Mouse (Mus musculus) kidney, adult 9 months (tissue): ENCODE measurements around the gene Zfp503.

Source experiments
- DNase-seq: peaks from one replicate; pipeline ENCODE4 v3.0.0; 2022

Gene Zfp503

DNA sequence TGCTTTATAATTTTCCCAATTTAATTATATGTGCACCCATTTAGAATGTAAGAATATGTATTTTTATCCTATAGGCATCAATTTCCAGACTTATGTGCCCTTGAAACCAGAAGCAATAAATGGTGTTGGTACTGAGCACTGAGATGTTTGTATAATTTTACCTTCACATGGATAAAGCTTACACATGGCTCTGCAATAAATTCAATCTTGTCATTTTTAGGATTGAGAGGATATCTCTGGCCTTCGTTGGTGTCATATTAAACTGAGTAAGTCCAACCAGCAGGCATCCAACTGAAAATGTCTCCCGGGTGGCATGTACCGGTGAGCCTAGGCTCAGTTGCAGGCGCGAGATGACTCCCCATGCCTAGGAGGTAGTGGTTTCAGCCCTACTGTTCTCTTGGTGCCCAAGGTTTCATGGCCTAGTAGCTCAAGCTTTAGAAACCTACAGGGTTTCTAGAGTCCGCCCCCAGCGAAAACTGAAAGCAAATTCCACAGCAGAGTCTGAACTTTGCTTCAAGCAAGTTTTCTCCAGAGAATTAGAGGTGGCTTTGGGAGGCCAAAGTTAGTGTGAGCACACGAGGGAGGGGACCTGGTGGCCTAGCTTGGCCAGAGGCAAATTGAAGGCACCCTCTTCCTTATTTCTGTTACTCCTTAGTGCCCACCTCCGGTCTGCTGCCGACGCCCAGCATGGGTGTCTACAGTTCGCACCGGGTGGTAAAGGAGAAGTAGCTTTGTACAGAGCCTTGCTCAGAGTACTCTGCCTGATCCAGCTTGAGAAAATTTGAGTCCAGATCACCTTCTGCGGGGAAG lies 4.1 kb upstream of the Zfp503 start:
- peak; percentile 83 for DNase-seq

DNA sequence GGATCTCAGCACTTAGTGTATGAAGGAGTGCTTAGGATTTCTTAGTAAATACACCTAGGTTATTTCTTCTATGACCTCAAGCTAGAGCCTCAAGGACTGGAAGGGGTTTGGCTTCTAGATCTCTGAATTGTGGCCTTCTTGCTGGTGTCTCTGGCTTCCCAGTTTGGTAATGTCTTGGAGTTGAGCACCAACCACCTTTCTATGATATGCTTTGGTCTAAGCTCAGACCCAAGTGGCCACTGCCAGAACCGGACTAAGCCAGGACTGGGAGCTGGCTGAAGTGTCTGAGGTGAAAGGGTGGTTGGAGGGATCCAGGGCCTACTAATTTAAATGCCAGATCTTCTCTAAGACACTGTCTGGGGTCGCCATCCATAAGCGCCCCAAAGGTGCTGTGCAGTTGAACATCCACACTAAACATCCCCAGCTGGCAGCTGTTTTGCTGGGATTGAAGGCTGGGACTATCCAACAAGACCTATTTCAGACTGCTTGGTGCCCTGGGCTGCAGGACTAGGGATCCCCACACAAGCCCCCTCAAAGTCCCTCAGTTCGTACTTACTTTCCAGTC lies 3.0 kb upstream of the Zfp503 start:
- DNase-seq = peak; percentile 58

- peak; percentile 33 for DNase-seq
Observed at GRCm38 (mm10) chr14:21991856-21992255, 2.5 kb upstream of the Zfp503 start.

DNA sequence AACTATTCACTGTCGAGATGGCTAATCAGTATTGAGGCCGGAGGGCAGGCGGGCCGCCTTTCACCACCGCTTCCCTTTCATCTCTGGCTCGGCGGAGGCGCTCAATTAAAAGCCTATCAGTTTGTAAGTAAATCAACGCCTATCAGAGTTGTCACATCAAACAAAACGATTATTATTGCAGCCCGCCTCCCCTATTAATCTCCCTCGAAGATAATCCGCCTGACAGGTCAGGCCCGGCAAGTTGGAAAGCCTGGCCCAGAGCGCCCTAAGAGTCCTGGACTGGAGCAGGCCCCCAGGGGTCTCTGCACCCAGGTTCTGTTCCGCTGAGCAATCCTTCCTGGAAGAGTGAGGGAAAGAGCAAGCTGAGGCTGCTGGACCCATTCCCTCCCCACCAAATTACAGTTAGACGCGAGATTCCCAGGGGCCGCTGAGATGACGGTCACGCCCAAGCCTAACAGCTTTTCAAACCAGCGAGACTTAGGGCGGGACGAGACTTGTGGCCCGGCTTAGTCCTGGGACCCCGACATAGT lies 1.9 kb upstream of the Zfp503 start:
- peak; percentile 79 for DNase-seq

DNA sequence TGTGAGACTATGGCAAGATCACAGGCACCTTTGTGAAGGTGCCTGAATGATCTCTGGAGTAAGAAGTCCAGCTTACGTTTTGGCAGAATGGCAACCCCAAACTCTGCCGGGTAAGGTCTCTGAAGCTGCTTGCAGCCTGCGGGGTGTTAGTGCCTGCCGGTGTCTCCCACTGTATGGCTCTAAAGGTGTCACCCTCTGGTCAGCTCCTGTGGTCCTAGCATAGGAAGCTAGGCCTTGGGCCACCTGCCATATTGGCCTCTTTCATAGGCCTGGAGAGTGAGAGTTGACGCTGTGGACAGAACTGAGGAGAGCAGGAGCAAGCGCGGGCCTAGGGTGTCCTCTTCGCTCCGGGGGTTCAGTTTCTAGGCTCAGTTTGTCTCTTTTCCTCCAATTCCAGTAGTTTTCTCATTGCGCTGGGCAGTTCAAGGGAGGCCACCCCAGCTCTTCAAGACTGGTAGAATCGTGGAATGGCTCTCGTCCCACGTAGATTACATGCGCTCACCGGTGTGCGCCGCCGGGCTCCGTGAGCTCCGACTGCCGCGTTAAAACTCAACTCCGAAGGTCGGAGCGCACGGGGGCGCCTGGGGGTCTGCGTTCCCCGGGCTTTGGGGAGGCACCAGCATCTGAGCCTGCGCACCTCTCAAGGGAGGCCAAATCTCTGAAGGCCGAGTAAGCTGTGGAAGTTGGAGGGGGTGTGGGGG lies 1.1 kb upstream of the Zfp503 start:
- peak; percentile 64 for DNase-seq

- peak; percentile 77 for DNase-seq
Observed at GRCm38 (mm10) chr14:21988577-21989290, 667 bp downstream of the Zfp503 start.

GRCm38 (mm10) chr14:21987660-21988576 lies 1.5 kb downstream of the Zfp503 start:
- DNase-seq = peak; percentile 99

GRCm38 (mm10) chr14:21986733-21987659 lies 2.4 kb downstream of the Zfp503 start:
- DNase-seq = peak; percentile 41

DNA sequence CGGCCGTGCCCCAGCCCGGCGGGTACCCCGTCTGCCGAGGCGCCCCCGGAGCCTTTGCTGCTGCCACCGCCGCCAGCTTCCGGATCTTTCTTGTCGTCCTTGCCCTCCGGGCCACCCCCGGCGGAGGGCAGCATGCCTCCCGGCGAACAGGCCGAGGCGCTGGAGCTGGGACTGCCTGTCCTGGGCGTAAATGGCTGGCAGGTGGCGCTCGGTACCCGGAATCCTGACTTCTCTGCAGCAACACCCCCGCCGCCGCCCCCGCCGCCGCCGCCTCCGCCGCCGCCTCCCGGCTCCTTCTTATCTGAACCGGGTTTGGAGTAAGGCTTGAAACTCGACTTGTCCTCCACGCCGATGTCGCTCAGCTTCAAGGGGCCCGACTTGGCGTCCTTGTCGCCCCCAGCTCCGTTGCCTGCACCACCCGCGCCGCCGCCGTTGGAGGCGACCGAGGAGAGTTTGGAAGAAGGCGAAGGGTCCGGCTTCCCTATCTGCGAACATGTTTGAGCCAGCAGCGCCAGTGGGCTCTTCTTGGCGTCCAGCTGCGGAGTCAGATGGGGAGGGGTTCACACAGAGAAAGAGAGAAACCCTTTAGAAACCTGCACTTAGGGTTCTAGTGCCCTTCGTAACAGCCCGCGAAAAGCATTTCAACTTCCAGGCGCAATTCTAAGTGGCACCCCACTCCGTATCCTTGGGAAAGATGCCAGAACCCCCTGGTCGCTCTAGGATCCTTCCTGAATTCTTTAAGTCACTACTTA lies 3.2 kb downstream of the Zfp503 start:
- DNase-seq = peak; percentile 85

DNA sequence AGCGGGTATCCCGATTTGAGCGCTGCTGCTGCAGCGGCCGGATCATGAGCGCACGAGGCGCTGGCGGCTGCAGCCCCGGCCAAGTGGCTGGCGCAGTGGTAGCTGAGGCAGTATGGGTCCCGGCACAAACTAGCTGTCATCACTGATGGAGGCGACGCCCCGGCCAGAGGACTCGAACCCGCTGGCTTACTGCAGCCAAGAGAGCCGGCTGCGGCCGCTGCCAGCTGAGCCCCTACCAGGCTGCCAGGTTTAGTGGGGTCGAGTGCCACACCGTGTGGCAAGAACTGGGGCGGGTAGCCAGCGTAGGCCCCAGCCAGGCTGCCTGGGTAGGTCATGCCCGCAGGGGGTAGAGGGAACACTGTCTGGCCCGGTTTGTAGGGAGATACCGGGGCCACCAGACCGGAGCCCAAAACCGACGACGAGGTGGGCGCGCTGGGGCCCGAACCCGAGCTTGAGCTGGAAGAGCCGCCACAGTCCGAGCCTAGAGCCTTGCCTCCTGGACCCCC lies 3.9 kb downstream of the Zfp503 start:
- DNase-seq = peak; percentile 47

GRCm38 (mm10) chr14:21984757-21985425 lies 4.5 kb downstream of the Zfp503 start:
- peak; percentile 76 for DNase-seq

DNA sequence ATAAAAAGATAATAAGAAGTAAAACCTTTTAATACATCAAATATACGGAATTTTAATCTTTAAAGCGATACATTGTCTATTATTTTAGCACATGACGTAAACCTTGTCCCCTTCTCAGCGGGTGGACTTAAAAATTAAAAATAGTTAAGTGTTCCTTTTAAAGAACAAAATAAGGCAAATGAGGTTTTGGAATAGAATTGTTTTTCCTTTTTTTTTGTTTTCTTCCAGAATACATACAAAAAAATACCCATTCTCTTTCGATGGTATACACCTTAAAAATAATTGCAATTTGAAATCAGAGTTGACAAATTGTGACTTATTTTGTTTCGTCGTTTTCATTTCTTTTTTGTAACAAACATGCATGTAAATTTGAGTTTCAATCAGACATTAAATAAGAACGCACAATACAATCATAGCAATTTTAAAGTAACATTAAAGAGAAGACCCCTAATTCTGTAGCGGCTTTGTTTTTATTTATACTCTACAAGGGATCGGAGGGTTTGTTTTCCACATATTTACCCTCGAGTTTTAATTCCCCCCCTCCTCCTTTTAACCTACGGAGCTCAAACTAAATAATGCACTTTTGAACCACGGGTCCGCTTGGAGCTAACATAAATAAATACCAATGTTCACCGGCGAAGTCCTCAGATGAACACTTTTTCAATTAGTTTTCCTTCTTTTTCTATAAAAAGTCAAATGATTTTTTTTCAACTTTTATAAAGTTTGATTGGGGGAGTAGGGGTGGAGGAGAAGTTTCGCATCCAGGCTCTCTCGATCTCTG lies 5.3 kb downstream of the Zfp503 start:
- DNase-seq = no peak

DNA sequence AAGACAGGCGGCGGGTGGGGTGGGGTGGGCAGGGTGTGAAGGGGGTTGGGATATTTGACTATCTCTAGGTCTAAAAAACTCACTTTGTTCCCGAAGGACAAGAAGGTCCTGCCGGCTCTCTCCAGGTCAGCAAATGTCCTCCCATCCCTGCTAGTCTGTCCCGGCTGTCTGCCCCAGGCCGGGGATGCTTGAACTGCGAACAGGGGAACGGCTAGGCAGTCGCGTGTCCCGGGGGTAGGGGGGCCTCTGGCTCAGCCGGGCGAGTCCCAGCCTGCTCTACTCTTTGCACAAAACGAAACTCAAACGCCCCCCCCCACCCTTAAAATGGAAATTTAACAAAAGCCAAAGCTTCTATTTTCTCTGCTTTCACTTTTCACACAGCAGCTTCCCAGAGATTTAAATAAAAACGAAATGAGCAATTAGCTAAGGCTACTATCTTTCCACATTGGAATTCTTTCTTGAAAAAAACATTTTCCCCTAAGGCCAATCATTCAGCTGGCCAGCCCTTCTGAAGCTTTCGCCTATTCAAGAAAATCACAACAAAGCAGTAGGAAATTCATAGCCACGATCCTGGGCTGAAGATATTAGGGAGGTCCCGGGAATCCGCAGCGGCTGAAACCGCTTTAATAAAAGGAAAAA lies 6.0 kb downstream of the Zfp503 start:
- DNase-seq = peak; percentile 47

GRCm38 (mm10) chr14:21982592-21983310 lies 6.7 kb downstream of the Zfp503 start:
- DNase-seq = peak; percentile 71

- DNase-seq = no peak
Observed at GRCm38 (mm10) chr14:21982096-21982591, 7.3 kb downstream of the Zfp503 start.

DNA sequence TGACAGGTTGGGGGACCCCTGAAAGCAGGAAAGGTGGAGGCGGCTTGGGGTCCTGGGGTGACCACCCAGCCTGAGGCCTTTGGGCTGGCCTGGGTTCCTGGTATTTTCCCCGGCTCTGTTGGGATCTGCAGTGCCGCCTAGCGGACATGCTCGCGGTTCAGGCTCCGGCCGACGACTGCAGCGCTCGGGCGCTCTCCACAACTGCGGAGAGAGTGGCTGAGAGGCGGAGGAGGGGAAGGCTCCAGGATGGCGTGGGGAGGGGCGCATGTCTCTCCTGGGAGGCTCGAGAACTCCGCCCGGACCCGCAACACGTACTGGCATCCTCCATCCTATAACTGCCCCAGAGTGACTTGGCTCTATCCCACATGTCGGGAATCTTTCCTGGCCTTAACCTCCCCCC lies 7.9 kb downstream of the Zfp503 start:
- peak; percentile 89 for DNase-seq

DNA sequence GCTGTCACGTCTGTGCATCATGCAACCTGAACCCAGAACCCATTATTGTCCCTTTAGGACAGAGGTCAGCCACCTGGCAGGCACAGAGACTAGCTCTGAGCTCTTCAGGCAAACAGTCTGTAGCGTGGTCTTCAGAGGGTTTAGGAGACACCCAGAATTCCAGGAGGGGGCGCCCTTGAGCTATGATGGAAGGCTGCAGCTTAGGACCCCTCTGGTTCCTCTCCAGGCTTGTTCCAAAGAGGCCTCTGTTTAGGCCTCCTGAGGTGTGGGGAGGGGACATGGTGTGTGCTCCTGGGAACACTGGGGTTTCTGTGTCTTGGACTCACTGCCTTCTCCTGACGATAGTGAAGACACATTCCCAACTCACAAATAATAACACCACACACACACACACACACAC lies 20.4 kb downstream of the Zfp503 start:
- peak; percentile 80 for DNase-seq
